ENCODE assay signal across 28 mouse cellular contexts in genomic region chr13:101612786-101613185, GRCm38 (mm10).
DNase-seq lines count a peak whose midpoint lies in the region; ATAC-seq and TF ChIP-seq lines count a peak whose summit lies in the region.
"Had no signal": no experiment of that assay in that cellular context is flagged by ENCODE, and none has a peak within 500 bp of the region (broad histone marks: within the 10 kb centered on the region; RNA-seq: fewer than 3 reads in every experiment).

No protein-coding gene starts in this region.

- no peak overlapping the region for H3K9ac ChIP-seq in liver, embryonic 12.5 days
- H3K9ac ChIP-seq in liver, postnatal 0 days (replicated peaks) = no peak overlapping the region
- H3K9ac ChIP-seq in hindbrain, postnatal 0 days (replicated peaks; ENCODE audit: low read length) = no peak overlapping the region
- H3K9ac ChIP-seq: embryonic facial prominence, embryonic 12.5 days; hindbrain, embryonic 14.5 days; kidney, embryonic 15.5 days; limb, embryonic 13.5 days; midbrain, embryonic 15.5 days; neural tube, embryonic 15.5 days had no signal

- intact Hi-C loops in gastrocnemius, postnatal 36 days (cut with DNase I) = no loop called here

- no peak overlapping the region for H3K4me2 ChIP-seq in liver, embryonic 12.5 days
- H3K4me2 ChIP-seq in liver, postnatal 0 days (ENCODE audit: low read depth, low read length) = no peak overlapping the region
- H3K4me2 ChIP-seq in hindbrain, postnatal 0 days (ENCODE audit: low read depth, low read length) = no peak overlapping the region
- H3K4me2 ChIP-seq: embryonic facial prominence, embryonic 12.5 days; hindbrain, embryonic 14.5 days; kidney, embryonic 15.5 days; limb, embryonic 13.5 days; midbrain, embryonic 15.5 days; neural tube, embryonic 15.5 days had no signal

- no peaks in the 10 kb centered on the region for H3K27me3 ChIP-seq in liver, embryonic 12.5 days (replicated peaks)
- no peaks in the 10 kb centered on the region for H3K27me3 ChIP-seq in liver, postnatal 0 days (ENCODE audit: insufficient read depth, low read length)
- H3K27me3 ChIP-seq in hindbrain, postnatal 0 days (ENCODE audit: insufficient read depth, low read length) = no peaks in the 10 kb centered on the region
- H3K27me3 ChIP-seq: embryonic facial prominence, embryonic 12.5 days; kidney, embryonic 15.5 days; midbrain, embryonic 15.5 days; neural tube, embryonic 15.5 days had no signal

- H3K9me3 ChIP-seq in liver, embryonic 12.5 days (replicated peaks) = no peaks in the 10 kb centered on the region
- H3K9me3 ChIP-seq in liver, postnatal 0 days (ENCODE audit: low read length) = no peaks in the 10 kb centered on the region
- H3K9me3 ChIP-seq in hindbrain, postnatal 0 days (ENCODE audit: low read length) = no peaks in the 10 kb centered on the region
- H3K9me3 ChIP-seq: embryonic facial prominence, embryonic 12.5 days; kidney, embryonic 15.5 days; limb, embryonic 13.5 days; midbrain, embryonic 10.5 days; midbrain, embryonic 15.5 days; neural tube, embryonic 15.5 days had no signal

- no peak for TF ChIP-seq CTCF in liver, postnatal 0 days (IDR thresholded peaks at IDR 0.05; ENCODE audit: low read depth)
- no peak for TF ChIP-seq CTCF in hindbrain, postnatal 0 days (IDR thresholded peaks at IDR 0.05; ENCODE audit: low read depth)

- DNase-seq in gastrocnemius, adult 18-20 months (ENCODE audit: low spot score) = peak; percentile 11
- no peak for DNase-seq in gastrocnemius, postnatal 36 days
- DNase-seq in liver, postnatal 0 days = no peak
- peak; percentile 11 for DNase-seq in MN1 (ENCODE audit: low spot score)
- peak; percentile 14 for DNase-seq in gastrocnemius, postnatal 25 days
- DNase-seq in thymus, postnatal 0 days (ENCODE audit: low spot score) = no peak
- DNase-seq in hindbrain, postnatal 0 days (ENCODE audit: low spot score) = no peak
- DNase-seq: adrenal gland, adult 8-10 months; cerebellum, adult 8-10 months; embryo, embryonic 11 days; heart, postnatal 36 days; kidney, adult 18-20 months; kidney, postnatal 36 days; lung, adult 2 months; lung, postnatal 10 days; retina, postnatal 1 day; right cerebral cortex, postnatal 25 days; spleen, adult 18-20 months; thymus, postnatal 36 days had no signal

- no peak for TF ChIP-seq EP300 in liver, postnatal 0 days (IDR thresholded peaks at IDR 0.05; ENCODE audit: low read depth)

- peaks cover 65% of the 10 kb centered on the region for H3K4me1 ChIP-seq in liver, embryonic 12.5 days
- H3K4me1 ChIP-seq in liver, postnatal 0 days (ENCODE audit: insufficient read depth) = peaks cover 25% of the 10 kb centered on the region
- no peaks in the 10 kb centered on the region for H3K4me1 ChIP-seq in hindbrain, postnatal 0 days (ENCODE audit: insufficient read depth, low read length)
- H3K4me1 ChIP-seq: embryonic facial prominence, embryonic 12.5 days; midbrain, embryonic 10.5 days; midbrain, embryonic 15.5 days; neural tube, embryonic 15.5 days had no signal

- ATAC-seq in liver, embryonic 12.5 days = no peak
- ATAC-seq in liver, postnatal 0 days = no peak
- no peak for ATAC-seq in hindbrain, postnatal 0 days
- ATAC-seq: forebrain, embryonic 14.5 days; midbrain, embryonic 15.5 days had no signal

- H3K36me3 ChIP-seq in liver, embryonic 12.5 days = no peaks in the 10 kb centered on the region
- no peaks in the 10 kb centered on the region for H3K36me3 ChIP-seq in liver, postnatal 0 days (replicated peaks; ENCODE audit: insufficient read depth, low read length)
- H3K36me3 ChIP-seq in hindbrain, postnatal 0 days (ENCODE audit: insufficient read depth, low read length) = no peaks in the 10 kb centered on the region
- H3K36me3 ChIP-seq: embryonic facial prominence, embryonic 12.5 days; kidney, embryonic 15.5 days; limb, embryonic 13.5 days; midbrain, embryonic 10.5 days; midbrain, embryonic 15.5 days; neural tube, embryonic 15.5 days had no signal

- WGBS in liver, embryonic 12.5 days (ENCODE audit: insufficient replicate concordance) = 64% methylated on average over 2 of the region's 2 CpGs
- 79% methylated on average over 2 of the region's 2 CpGs for WGBS in liver, postnatal 0 days (ENCODE audit: insufficient replicate concordance)
- WGBS in hindbrain, postnatal 0 days = 81% methylated on average over 2 of the region's 2 CpGs

- H3K27ac ChIP-seq in liver, embryonic 12.5 days = peak overlapping the region; percentile 93; the same call in 1 of the 2 replicates
- no peak overlapping the region for H3K27ac ChIP-seq in liver, postnatal 0 days (ENCODE audit: low read depth)
- no peak overlapping the region for H3K27ac ChIP-seq in hindbrain, postnatal 0 days
- H3K27ac ChIP-seq: embryonic facial prominence, embryonic 12.5 days; hindbrain, embryonic 14.5 days; kidney, embryonic 15.5 days; limb, embryonic 13.5 days; midbrain, embryonic 10.5 days; midbrain, embryonic 15.5 days; neural tube, embryonic 15.5 days had no signal

- H3K4me3 ChIP-seq in liver, embryonic 12.5 days = no peak overlapping the region
- H3K4me3 ChIP-seq in liver, postnatal 0 days (ENCODE audit: low read depth, low read length) = no peak overlapping the region
- H3K4me3 ChIP-seq in hindbrain, postnatal 0 days (ENCODE audit: low read length) = no peak overlapping the region
- H3K4me3 ChIP-seq: embryonic facial prominence, embryonic 12.5 days; kidney, embryonic 15.5 days; limb, embryonic 13.5 days; midbrain, embryonic 10.5 days; midbrain, embryonic 15.5 days; neural tube, embryonic 15.5 days had no signal

Comparison
In these comparisons a context has a peak if more than half of its experiments do, and no peak if none do; other contexts are left out.
1. DNase-seq: peak in gastrocnemius, adult 18-20 months (single experiment), MN1 (single experiment) and gastrocnemius, postnatal 25 days (single experiment); none in gastrocnemius, postnatal 36 days (0 of 2), liver, postnatal 0 days (single experiment), thymus, postnatal 0 days (single experiment) and hindbrain, postnatal 0 days (single experiment).